Mouse (Mus musculus): ENCODE measurements around the gene Ssr3. TPM values are rescaled to one million over a fixed set of nuclear protein-coding genes. Genes with fewer than 3 reads are reported as not detected.

Ssr3 gene
- total and polyA plus RNA-seq, 3 experiments: 105 to 131 (median 125) TPM

DNA sequence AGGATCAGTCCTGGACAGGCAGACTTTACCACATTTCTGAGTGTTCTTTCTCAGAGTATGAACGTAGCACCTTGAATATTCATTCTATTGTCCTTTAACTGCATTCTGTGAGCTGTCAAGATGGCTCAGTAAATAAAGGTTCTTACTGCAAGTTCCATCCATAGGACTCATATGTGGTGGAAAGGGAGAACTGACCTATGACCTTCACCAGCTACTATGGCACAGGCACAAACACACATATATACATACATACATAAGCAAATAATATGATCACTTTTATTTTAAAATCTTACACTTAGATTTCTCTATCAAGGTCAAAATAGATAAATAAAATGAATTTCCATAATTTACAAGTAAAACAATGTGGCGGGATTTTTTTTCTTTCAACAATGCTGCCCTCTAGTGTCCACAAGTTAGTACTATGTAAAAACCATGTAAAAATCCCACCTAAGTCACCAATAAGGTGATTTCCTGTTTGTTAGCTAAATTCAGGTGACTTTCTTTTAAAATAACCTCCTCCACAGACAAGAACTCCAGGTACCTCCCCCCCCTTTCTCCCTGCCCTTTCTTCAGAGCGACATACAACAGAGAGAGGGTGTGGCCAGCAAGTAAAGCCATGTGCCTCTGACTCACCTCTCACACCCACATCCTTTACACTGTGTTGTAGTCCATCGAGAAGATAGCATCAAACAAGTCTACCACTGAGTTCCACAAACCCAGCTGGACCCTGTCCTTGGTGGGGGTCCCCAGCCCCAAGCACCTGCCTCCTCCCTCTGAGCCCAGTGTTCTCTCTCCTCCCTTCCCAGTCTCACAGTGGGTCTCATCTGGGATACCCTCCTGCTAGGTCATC is 39.9 kb downstream of the Ssr3 start:
- TF ChIP-seq MAFK (IDR thresholded peaks at IDR 0.05; ENCODE audit: borderline replicate concordance, low read depth, low read length) (no peak), ZNF384 (IDR thresholded peaks at IDR 0.05; ENCODE audit: low read depth, low read length) (peak; percentile 77), NELFE (IDR thresholded peaks at IDR 0.05; ENCODE audit: low read depth, low read length) (no peak), POLR2AphosphoS5 (IDR thresholded peaks at IDR 0.05; ENCODE audit: borderline replicate concordance, low read depth, low read length) (no peak), MXI1 (IDR thresholded peaks at IDR 0.05; ENCODE audit: low read depth, low read length) (peak; percentile 22; the same call in 1 of the 2 replicates), SMC3 (IDR thresholded peaks at IDR 0.05; ENCODE audit: low read depth, low read length) (peak; percentile 47), MYC (IDR thresholded peaks at IDR 0.05; ENCODE audit: low read depth, low read length) (peak; percentile 62; the same call in 1 of the 2 replicates), MAX (IDR thresholded peaks at IDR 0.05; ENCODE audit: low read length) (peak; percentile 26; the same call in 1 of the 2 replicates), CTCF (IDR thresholded peaks at IDR 0.05 in 2 of 3, conservative IDR thresholded peaks at IDR 0.05 in 1 of 3; ENCODE audit: control insufficient read depth in 1 of 3, insufficient read depth in 1 of 3, low read depth in 2 of 3, low read length in 3 of 3, poor library complexity in 1 of 3, severe bottlenecking in 1 of 3) (peak in 2 of 3 experiments; percentile 34 to 69; a peak in 4 of 6 replicates), RAD21 (IDR thresholded peaks at IDR 0.05; ENCODE audit: low read depth, low read length) (peak; percentile 62), ZC3H11A (IDR thresholded peaks at IDR 0.05; ENCODE audit: low read depth, low read length) (0 out of 2 replicates have a peak, but pooled peaks have one; percentile 24)
- H3K9ac ChIP-seq (ENCODE audit: control insufficient read depth, low read depth, low read length, poor library complexity, severe bottlenecking): no peak overlapping the region
- H3K36me3 ChIP-seq (ENCODE audit: control insufficient read depth in 1 of 2, insufficient read depth in 2 of 2, low read length in 2 of 2): peaks cover 0 to 13% of the 10 kb centered on the region in 2 experiments; a peak in 2 of 4 replicates
- no peaks in the 10 kb centered on the region for H3K27me3 ChIP-seq (ENCODE audit: control insufficient read depth in 1 of 2, insufficient read depth in 2 of 2, low read length in 2 of 2)
- H3K9me3 ChIP-seq (replicated peaks; ENCODE audit: insufficient read depth, low read length): no peaks in the 10 kb centered on the region
- H3K27ac ChIP-seq (ENCODE audit: control insufficient read depth, low read depth, low read length): no peak overlapping the region
- peaks cover 0 to 13% of the 10 kb centered on the region in 2 experiments; a peak in 2 of 4 replicates for H3K4me1 ChIP-seq (ENCODE audit: control insufficient read depth in 1 of 2, insufficient read depth in 2 of 2, low read length in 2 of 2)
- DNase-seq (ENCODE audit: low read depth, low spot score): peak; percentile 46
- no peak overlapping the region for H3K4me3 ChIP-seq (ENCODE audit: control insufficient read depth in 1 of 2, insufficient read depth in 1 of 2, low read depth in 2 of 2, low read length in 2 of 2)
- no peaks in the 10 kb centered on the region for H3K79me2 ChIP-seq (ENCODE audit: control insufficient read depth, insufficient read depth, low read length, poor library complexity)

DNA sequence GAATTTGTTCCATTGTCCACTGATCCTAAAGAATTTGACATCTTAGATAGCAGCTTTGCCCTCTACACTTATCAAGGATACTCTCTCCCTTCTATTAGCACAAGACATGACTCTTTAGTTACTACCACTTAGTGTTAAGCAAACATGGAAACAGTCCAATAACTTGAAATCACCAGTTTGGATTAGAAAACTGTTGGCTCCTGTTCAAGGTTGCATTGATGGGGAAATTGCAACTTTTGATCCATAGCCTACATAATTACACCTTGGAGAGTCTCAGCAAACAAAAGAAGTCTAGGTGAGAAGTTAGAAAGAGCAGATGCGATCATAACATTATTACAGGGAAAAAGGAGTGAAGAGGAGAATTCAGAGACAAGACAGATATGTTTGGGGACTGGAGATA is 46.2 kb downstream of the Ssr3 start:
- Histone ChIP-seq H3K27ac (ENCODE audit: control insufficient read depth, low read depth, low read length) (no peak overlapping the region), H3K79me2 (ENCODE audit: control insufficient read depth, insufficient read depth, low read length, poor library complexity) (no peaks in the 10 kb centered on the region), H3K4me1 (ENCODE audit: control insufficient read depth in 1 of 2, insufficient read depth in 2 of 2, low read length in 2 of 2) (no peaks in the 10 kb centered on the region), H3K27me3 (ENCODE audit: control insufficient read depth in 1 of 2, insufficient read depth in 2 of 2, low read length in 2 of 2) (no peaks in the 10 kb centered on the region), H3K36me3 (ENCODE audit: control insufficient read depth in 1 of 2, insufficient read depth in 2 of 2, low read length in 2 of 2) (no peaks in the 10 kb centered on the region; a peak in 1 of 4 replicates), H3K9me3 (replicated peaks; ENCODE audit: insufficient read depth, low read length) (no peaks in the 10 kb centered on the region), H3K4me3 (ENCODE audit: control insufficient read depth in 1 of 2, insufficient read depth in 1 of 2, low read depth in 2 of 2, low read length in 2 of 2) (no peak overlapping the region), H3K9ac (ENCODE audit: control insufficient read depth, low read depth, low read length, poor library complexity, severe bottlenecking) (no peak overlapping the region)
- TF ChIP-seq MAFK (IDR thresholded peaks at IDR 0.05; ENCODE audit: borderline replicate concordance, low read depth, low read length) (no peak), MAZ (IDR thresholded peaks at IDR 0.05; ENCODE audit: low read depth, low read length) (no peak), MAX (IDR thresholded peaks at IDR 0.05; ENCODE audit: low read length) (no peak), ZC3H11A (IDR thresholded peaks at IDR 0.05; ENCODE audit: low read depth, low read length) (no peak), TCF12 (IDR thresholded peaks at IDR 0.05; ENCODE audit: low read depth, low read length) (no peak), HCFC1 (IDR thresholded peaks at IDR 0.05; ENCODE audit: low read depth, low read length) (no peak), ZNF384 (IDR thresholded peaks at IDR 0.05; ENCODE audit: low read depth, low read length) (no peak), MYC (IDR thresholded peaks at IDR 0.05; ENCODE audit: low read depth, low read length) (no peak), SIN3A (IDR thresholded peaks at IDR 0.05; ENCODE audit: low read length) (no peak), NELFE (IDR thresholded peaks at IDR 0.05; ENCODE audit: low read depth, low read length) (no peak), USF1 (IDR thresholded peaks at IDR 0.05; ENCODE audit: low read depth, low read length) (no peak), BHLHE40 (IDR thresholded peaks at IDR 0.05; ENCODE audit: borderline replicate concordance, low read depth, low read length) (no peak)
- DNase-seq (ENCODE audit: low read depth, low spot score): no peak
